In the genomic region with DNA sequence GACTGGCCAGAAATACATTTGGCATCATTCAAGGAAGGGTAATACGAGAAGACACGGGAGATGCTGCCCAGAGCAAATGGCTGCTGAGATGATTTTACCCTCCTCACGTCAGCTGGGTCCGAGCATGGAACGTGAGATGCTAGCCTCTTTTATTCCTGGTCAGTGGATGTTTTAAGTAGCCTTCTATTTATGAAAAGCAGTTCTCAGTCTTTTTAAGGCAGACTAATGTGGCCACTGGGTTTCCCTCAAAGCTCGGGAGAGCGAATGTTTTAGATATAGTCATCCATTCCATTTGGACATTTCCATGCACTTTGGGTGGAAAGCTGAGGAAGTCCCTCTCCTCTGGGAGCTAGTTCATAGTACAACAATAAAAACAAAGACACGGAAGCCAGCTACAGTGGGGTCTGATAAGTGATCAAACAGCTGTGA, we compare ENCODE assay signal across 8 mouse cellular contexts.
DNase-seq lines count a peak whose midpoint lies in the region; ATAC-seq lines count a peak whose summit lies in the region.

No protein-coding gene starts in this region.

- H3K27me3 ChIP-seq in embryonic facial prominence, embryonic 11.5 days (ENCODE audit: control insufficient read depth, insufficient read depth, low read length): no peaks in the 10 kb centered on the region
- H3K27me3 ChIP-seq in heart, embryonic 12.5 days (replicated peaks): no peaks in the 10 kb centered on the region
- peaks cover 13% of the 10 kb centered on the region; the same call in 1 of the 2 replicates for H3K27me3 ChIP-seq in midbrain, embryonic 12.5 days

- H3K4me1 ChIP-seq in embryonic facial prominence, embryonic 11.5 days (ENCODE audit: control insufficient read depth, insufficient read depth, low read length): peaks cover 3% of the 10 kb centered on the region; the same call in 1 of the 2 replicates
- peaks cover 67% of the 10 kb centered on the region for H3K4me1 ChIP-seq in heart, embryonic 12.5 days (replicated peaks)
- peaks cover 30% of the 10 kb centered on the region for H3K4me1 ChIP-seq in midbrain, embryonic 12.5 days

- no peaks in the 10 kb centered on the region for H3K36me3 ChIP-seq in embryonic facial prominence, embryonic 11.5 days (replicated peaks; ENCODE audit: control insufficient read depth, insufficient read depth, low read depth, low read length)
- no peaks in the 10 kb centered on the region for H3K36me3 ChIP-seq in heart, embryonic 12.5 days
- H3K36me3 ChIP-seq in midbrain, embryonic 12.5 days: no peaks in the 10 kb centered on the region

- H3K27ac ChIP-seq in embryonic facial prominence, embryonic 11.5 days (replicated peaks; ENCODE audit: low read depth, low read length): no peak overlapping the region
- peak overlapping the region; percentile 79 for H3K27ac ChIP-seq in heart, embryonic 12.5 days (ENCODE audit: poor library complexity, severe bottlenecking)
- peak overlapping the region; percentile 46; the same call in 1 of the 2 replicates for H3K27ac ChIP-seq in midbrain, embryonic 12.5 days (replicated peaks)

- ATAC-seq in embryonic facial prominence, embryonic 11.5 days (replicated peaks; ENCODE audit: insufficient number of reproducible peaks, low FRiP score, low TSS enrichment, low read depth): no peak
- no peak for ATAC-seq in heart, embryonic 12.5 days (ENCODE audit: insufficient number of reproducible peaks, low FRiP score)
- ATAC-seq in midbrain, embryonic 12.5 days (ENCODE audit: low FRiP score, low read depth): no peak

- DNase-seq in kidney, adult 18-20 months: peak; percentile 16
- DNase-seq in kidney, postnatal 36 days: no peak
- peak; percentile 52 for DNase-seq in embryonic facial prominence, embryonic 11.5 days (ENCODE audit: low spot score)
- no peak for DNase-seq in B cell, adult 2 months
- DNase-seq in layer of hippocampus, postnatal 25 days (ENCODE audit: extremely low spot score in 1 of 2, low spot score in 1 of 2): no peak
- no peak for DNase-seq in adrenal gland, adult 2 months

- no peak overlapping the region for H3K9ac ChIP-seq in embryonic facial prominence, embryonic 11.5 days (replicated peaks; ENCODE audit: low read length)
- H3K9ac ChIP-seq in heart, embryonic 12.5 days: 0 out of 2 replicates have a peak overlapping the region, but pooled peaks have one; percentile 25
- H3K9ac ChIP-seq in midbrain, embryonic 12.5 days (replicated peaks): no peak overlapping the region

- no peaks in the 10 kb centered on the region for H3K9me3 ChIP-seq in embryonic facial prominence, embryonic 11.5 days (replicated peaks; ENCODE audit: control insufficient read depth, low read length)
- no peaks in the 10 kb centered on the region for H3K9me3 ChIP-seq in heart, embryonic 12.5 days (replicated peaks)
- H3K9me3 ChIP-seq in midbrain, embryonic 12.5 days: no peaks in the 10 kb centered on the region

- H3K4me2 ChIP-seq in embryonic facial prominence, embryonic 11.5 days (ENCODE audit: low read depth, low read length): no peak overlapping the region
- H3K4me2 ChIP-seq in heart, embryonic 12.5 days: peak overlapping the region; percentile 36
- H3K4me2 ChIP-seq in midbrain, embryonic 12.5 days (replicated peaks): no peak overlapping the region

- WGBS in embryonic facial prominence, embryonic 11.5 days: 31% methylated on average over 8 of the region's 8 CpGs
- 38% methylated on average over 8 of the region's 8 CpGs for WGBS in heart, embryonic 12.5 days
- 42% methylated on average over 8 of the region's 8 CpGs for WGBS in midbrain, embryonic 12.5 days

- no peak overlapping the region for H3K4me3 ChIP-seq in embryonic facial prominence, embryonic 11.5 days (ENCODE audit: low read depth, low read length)
- no peak overlapping the region for H3K4me3 ChIP-seq in heart, embryonic 12.5 days
- no peak overlapping the region for H3K4me3 ChIP-seq in midbrain, embryonic 12.5 days

Comparison
In these comparisons a context has a peak if more than half of its experiments do, and no peak if none do; other contexts are left out.
1. DNase-seq: peak in kidney, adult 18-20 months (single experiment) and embryonic facial prominence, embryonic 11.5 days (single experiment); none in kidney, postnatal 36 days (0 of 2), B cell, adult 2 months (0 of 2), layer of hippocampus, postnatal 25 days (0 of 2) and adrenal gland, adult 2 months (single experiment).